In the genomic region with DNA sequence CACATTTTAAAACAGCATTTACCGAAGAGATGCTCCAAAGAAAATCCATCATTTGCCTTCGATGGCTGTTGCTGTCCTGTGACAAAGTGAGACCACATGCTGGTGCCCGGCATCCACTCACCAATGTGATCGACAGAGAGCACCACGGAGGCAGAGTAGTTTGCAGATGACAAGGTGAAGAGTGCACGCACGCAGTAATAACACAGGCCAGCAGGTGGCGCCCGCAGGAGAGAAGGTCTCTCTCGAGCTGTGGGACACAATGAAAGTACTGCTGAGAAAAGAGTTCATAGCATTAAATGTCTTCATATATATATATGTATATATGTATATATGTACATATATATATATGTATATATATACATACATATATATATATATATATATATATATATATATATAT, we compare ENCODE assay signal across 9 mouse cellular contexts.
A peak's percentile ranks its signal among the peaks of the same experiment; 100 is the strongest.
DNase-seq lines count a peak whose midpoint lies in the region; ATAC-seq and TF ChIP-seq lines count a peak whose summit lies in the region.
"Had no signal": no experiment of that assay in that cellular context is flagged by ENCODE, and none has a peak within 500 bp of the region (broad histone marks: within the 10 kb centered on the region; RNA-seq: fewer than 3 reads in every experiment).

No protein-coding gene starts in this region.

- H3K9ac ChIP-seq in neural tube, embryonic 15.5 days (replicated peaks): no peak overlapping the region
- no peak overlapping the region for H3K9ac ChIP-seq in lung, postnatal 0 days (replicated peaks; ENCODE audit: low read depth)
- H3K9ac ChIP-seq: heart, embryonic 13.5 days had no signal

- H3K4me2 ChIP-seq in neural tube, embryonic 15.5 days: no peak overlapping the region
- H3K4me2 ChIP-seq in lung, postnatal 0 days (replicated peaks; ENCODE audit: low read depth, low read length): no peak overlapping the region
- H3K4me2 ChIP-seq: heart, embryonic 13.5 days had no signal

- peaks cover 10% of the 10 kb centered on the region for H3K4me1 ChIP-seq in neural tube, embryonic 15.5 days
- H3K4me1 ChIP-seq in lung, postnatal 0 days (ENCODE audit: insufficient read depth, low read depth, low read length): no peaks in the 10 kb centered on the region
- H3K4me1 ChIP-seq: heart, embryonic 13.5 days had no signal

- no peak overlapping the region for H3K4me3 ChIP-seq in neural tube, embryonic 15.5 days (replicated peaks)
- no peak overlapping the region for H3K4me3 ChIP-seq in lung, postnatal 0 days (ENCODE audit: low read depth, low read length)
- H3K4me3 ChIP-seq: heart, embryonic 13.5 days had no signal

- no peak overlapping the region for H3K27ac ChIP-seq in neural tube, embryonic 15.5 days (replicated peaks)
- no peak overlapping the region for H3K27ac ChIP-seq in lung, postnatal 0 days (ENCODE audit: low read length)
- H3K27ac ChIP-seq: heart, embryonic 13.5 days had no signal

- peak; percentile 88 for TF ChIP-seq CTCF in lung, postnatal 0 days (IDR thresholded peaks at IDR 0.05)

- no peak for ATAC-seq in neural tube, embryonic 15.5 days (ENCODE audit: low FRiP score)
- ATAC-seq in lung, postnatal 0 days: no peak

- WGBS in neural tube, embryonic 15.5 days: 11% methylated on average over 10 of the region's 10 CpGs
- WGBS in lung, postnatal 0 days: 11% methylated on average over 10 of the region's 10 CpGs

- no peaks in the 10 kb centered on the region for H3K9me3 ChIP-seq in neural tube, embryonic 15.5 days (replicated peaks)
- H3K9me3 ChIP-seq in lung, postnatal 0 days (ENCODE audit: low read length): no peaks in the 10 kb centered on the region
- H3K9me3 ChIP-seq: heart, embryonic 13.5 days had no signal

- H3K36me3 ChIP-seq in neural tube, embryonic 15.5 days: no peaks in the 10 kb centered on the region
- H3K36me3 ChIP-seq in lung, postnatal 0 days (ENCODE audit: insufficient read depth, low read length): no peaks in the 10 kb centered on the region
- H3K36me3 ChIP-seq: heart, embryonic 13.5 days had no signal

- no peak for TF ChIP-seq EP300 in lung, postnatal 0 days (IDR thresholded peaks at IDR 0.05)

- peak; percentile 84 for DNase-seq in neural tube, embryonic 10.5 days (ENCODE audit: extremely low spot score, low spot score)
- peak; percentile 16 for DNase-seq in c-Kit-positive CD71-positive TER-119-positive erythroid progenitor cells, embryonic 14.5 days (ENCODE audit: low spot score)
- peak; percentile 63 for DNase-seq in forelimb bud, embryonic 11.5 days (ENCODE audit: low read depth, low spot score)
- peak; percentile 62 to 92 for DNase-seq in kidney, postnatal 36 days
- peak; percentile 71 for DNase-seq in lung, postnatal 0 days (ENCODE audit: low spot score)
- DNase-seq in right cerebral cortex, postnatal 14 days: peak; percentile 77
- peak; percentile 78 for DNase-seq in urinary bladder, postnatal 25 days (ENCODE audit: low spot score)

- no peaks in the 10 kb centered on the region for H3K27me3 ChIP-seq in neural tube, embryonic 15.5 days (replicated peaks)
- H3K27me3 ChIP-seq in lung, postnatal 0 days (replicated peaks; ENCODE audit: insufficient read depth, low read length): no peaks in the 10 kb centered on the region

Comparison
In these comparisons a context has a peak if more than half of its experiments do, and no peak if none do; other contexts are left out.
1. DNase-seq: peak in every context shown above with its lines; median percentile 84 in neural tube, embryonic 10.5 days; 78 in urinary bladder, postnatal 25 days; 77 in kidney, postnatal 36 days; 77 in right cerebral cortex, postnatal 14 days; 71 in lung, postnatal 0 days; 63 in forelimb bud, embryonic 11.5 days; 16 in c-Kit-positive CD71-positive TER-119-positive erythroid progenitor cells, embryonic 14.5 days.